Mouse (Mus musculus): ENCODE data around the gene Zkscan14.

- TF ChIP-seq GATA1 (IDR thresholded peaks at IDR 0.05; ENCODE audit: low read length) (no peak), TAL1 (IDR thresholded peaks at IDR 0.05; ENCODE audit: low read length) (no peak)
Observed at GRCm38 (mm10) chr5:145167306-145167661, 34.4 kb downstream of the Zkscan14 start.
